Mouse (Mus musculus): Measurements from ENCODE around the gene Rpp30.

The Rpp30 gene

DNA sequence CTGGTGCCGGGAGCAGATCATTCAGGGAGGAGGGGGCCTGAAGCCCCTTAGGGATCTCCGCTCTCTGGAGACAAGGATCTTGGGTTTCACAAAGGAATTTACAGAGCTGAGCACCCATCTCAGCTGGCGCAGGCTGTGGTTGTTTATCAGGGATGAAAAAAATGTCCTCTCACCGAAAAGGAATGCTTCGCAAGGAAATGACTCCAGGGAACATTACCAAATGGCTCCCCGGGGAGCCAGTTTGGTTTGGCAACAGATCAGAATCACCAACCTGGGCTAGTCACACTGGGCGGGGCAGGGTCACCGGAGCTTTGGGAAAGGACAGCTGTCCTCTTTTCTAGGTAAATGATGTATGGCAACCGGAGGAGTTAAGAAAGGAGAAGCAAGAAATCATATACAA is 45.7 kb downstream of the Rpp30 start:
- DNase-seq (ENCODE audit: low spot score), result no peak

DNA sequence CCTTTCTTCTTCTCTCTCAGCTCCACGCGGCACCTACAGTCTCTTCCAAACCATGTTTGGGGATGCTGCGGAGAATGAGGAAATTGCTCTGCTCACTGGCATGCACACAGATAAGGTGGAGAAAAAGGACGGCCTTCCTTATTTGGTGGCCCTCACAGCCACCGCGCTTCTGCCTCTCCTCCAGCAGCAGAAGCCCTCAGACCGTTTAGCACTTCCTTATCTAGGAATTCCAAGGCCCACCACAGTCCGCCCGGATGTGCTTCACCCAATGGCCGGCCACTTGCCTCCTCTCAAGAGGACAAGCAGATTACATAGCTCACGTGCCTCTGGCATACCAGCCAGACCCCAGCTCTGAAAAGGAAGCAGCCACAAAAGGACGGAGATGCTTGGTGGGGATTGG is 46.1 kb downstream of the Rpp30 start:
- no peak for DNase-seq (ENCODE audit: low spot score)

DNA sequence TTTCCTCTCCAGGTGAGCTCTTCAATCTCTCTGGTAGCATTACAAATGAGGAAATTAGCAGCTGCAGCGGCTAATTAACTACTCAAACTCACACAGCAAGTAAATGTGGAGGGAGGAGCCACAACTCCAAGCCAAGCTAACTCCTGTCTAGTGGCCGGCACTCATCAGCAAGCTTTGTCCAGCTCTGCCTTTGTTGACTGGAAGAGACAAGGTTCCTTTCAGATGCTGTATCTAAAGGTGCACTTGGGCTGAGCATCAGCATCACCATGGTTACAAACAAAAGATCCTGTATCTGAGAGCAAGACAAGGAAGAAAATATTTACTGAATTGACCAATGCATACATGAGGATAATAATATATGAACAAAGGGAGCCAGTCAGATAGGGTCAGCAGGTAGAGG is 46.7 kb downstream of the Rpp30 start:
- no peak for DNase-seq (ENCODE audit: low spot score)

DNA sequence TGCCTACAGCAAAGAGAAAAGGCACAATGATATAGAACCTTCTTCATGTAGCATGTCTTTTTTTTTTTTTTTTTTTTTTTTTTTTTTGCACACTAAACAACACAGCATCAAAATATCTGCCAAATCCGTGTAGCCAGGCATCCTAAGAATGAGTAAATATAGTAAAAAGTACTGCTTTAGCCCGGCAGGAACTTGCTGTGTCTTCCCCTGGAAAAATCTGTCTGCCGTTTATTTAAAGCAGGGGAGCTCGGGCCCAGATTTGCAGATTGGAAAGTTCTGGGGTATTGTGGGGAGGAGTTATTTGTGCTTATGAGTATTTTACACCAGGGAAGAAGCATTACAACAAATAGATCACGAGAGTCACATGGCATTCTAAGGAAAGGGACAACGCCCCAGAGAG is 48.5 kb downstream of the Rpp30 start:
- no peak for DNase-seq (ENCODE audit: low spot score)

DNA sequence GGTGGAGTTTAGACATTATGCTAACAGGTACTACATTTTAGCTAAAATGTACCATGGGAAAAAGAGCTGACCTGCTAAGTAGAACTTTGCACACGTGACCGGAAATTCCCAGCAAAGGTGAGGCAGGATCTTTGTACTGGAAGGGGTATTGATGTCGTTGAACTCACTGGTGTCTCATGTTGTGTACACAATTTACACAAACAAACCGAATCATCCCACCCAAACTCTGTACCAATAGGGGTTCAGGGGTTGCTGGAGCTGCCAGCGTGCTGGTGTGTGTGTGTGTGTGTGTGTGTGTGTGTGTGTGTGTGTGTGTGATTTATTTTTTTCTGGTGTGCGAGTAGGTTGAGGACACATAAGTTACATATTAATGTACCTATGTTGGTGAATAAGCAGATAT is 49.5 kb downstream of the Rpp30 start:
- DNase-seq (ENCODE audit: low spot score), result no peak

DNA sequence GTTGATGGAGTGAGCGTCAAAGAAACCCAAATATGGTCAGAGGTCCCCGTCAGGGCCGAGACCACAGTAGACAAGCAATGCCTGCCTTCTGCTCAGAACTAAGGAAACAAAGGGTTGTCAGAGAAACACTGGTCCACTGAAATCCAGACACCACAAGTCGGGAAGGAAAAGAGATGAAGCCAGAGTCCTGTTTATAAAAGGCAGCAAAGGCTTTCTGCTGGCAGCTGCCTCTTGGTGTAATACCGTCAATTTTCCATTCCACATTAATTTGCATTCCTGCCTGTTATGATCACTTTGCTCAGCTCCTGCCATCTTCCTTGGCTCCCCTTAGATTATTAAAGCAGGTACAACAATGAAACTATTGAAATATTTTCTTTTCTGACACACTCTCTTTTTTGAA is 50.2 kb downstream of the Rpp30 start:
- DNase-seq (ENCODE audit: low spot score), result no peak

DNA sequence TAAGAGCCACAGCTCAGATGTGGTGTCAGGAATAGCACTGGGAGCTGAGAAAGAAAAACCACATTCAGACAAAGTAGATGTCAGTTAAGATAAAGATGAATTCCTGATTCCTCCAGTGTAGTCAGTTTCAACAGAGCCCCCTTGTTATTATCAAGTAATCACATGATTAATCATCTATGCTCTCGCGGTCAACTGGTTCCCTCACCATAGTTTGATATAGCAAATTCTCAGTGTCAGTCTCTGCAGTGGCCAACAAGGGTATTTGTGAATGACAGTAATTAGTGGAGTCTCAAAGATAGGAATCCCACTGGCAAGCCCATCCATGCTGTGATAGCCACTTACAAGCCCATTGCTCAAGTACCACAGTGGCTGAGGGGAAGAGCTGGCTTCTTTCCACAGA is 60.1 kb downstream of the Rpp30 start:
- DNase-seq (ENCODE audit: low spot score), result no peak

DNA sequence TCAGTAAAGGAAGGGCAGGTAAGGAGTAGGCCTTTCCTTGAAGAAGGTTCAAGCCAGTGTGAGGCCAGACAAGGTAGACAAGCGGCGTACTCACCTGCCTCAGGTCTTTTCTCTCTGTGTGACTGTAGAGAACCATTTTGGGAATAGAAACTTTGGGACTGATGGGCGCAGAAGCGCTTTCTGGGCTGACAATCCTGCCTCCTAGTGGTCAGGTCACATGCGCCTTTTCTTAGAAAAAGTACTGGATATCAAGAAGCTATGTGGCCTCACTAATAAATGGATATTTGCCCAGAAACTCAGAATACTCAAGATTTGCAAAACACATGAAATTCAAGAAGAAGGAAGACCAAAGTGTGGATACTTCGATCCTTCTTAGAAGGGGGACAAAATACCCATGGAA is 65.1 kb downstream of the Rpp30 start:
- no peak for DNase-seq (ENCODE audit: low spot score)

DNA sequence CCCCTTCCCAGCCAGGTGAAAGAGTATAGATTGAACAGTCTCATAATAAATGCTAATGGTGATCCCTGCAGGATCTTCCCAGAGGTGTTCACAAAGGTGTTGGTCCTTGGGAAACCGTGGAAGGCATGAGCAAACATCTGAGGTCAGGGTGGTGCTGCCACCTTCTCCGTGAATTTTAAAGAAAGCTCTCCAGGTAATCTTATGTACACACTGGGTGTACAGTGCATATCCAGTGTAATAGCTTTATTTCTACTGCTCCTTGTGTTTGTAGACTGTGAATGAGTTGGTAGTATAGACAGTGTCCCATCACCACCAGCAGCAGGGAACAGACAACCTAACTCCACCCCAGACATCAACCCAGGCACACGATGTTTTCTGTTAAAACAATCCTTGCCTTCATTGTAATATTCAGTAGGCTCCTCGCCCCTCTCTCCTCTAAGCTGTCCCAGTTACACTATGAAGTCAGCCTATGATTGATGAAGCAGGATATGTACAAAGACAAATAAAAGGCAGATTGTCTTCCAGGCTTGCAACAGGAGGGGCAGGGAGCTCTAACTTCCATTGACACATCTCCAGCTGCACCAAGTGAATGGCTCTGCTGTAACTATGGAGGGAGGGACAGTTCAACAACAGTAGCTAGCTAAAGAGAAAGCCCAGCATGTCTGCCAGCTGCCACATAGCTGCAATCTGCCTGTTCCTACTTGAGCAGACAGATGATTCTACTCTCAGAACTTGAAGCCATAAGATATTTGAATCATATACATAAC is 66.9 kb downstream of the Rpp30 start:
- no peak for DNase-seq (ENCODE audit: low spot score)

All from T-cell, adult 2 months (primary cell).